Mouse (Mus musculus) hindbrain, embryonic 14.5 days (tissue): ENCODE data around the gene Lingo3. TPM values are rescaled to one million over a fixed set of nuclear protein-coding genes. Genes with fewer than 3 reads are reported as not detected.
A peak's percentile ranks its signal among the peaks of the same experiment; 100 is the strongest.

Experiments
- ATAC-seq: fragments of 200-750 bp; cut with Nextera tagmentation; 2 replicates; pipeline ENCODE4 v1.8.0; 2017; ENCODE audit warnings: moderate number of reproducible peaks, mild to moderate bottlenecking, moderate TSS enrichment, moderate library complexity; ENCODE audit not compliant: low FRiP score
- DNase-seq: peaks from one replicate; pipeline ENCODE4 v3.0.0-alpha.2; 2015; ENCODE audit warnings: low spot score
- H3K27ac ChIP-seq: fragments of 300-500 bp; sonication (generic); 2 replicates; pipeline ENCODE4 v1.5.1; 2014; ENCODE audit warnings: mild to moderate bottlenecking, moderate library complexity
- H3K27me3 ChIP-seq: fragments of 300-500 bp; sonication (generic); 2 replicates; pipeline ENCODE4 v1.6.1; 2014; ENCODE audit warnings: mild to moderate bottlenecking, low read length, mixed read lengths; ENCODE audit not compliant: control insufficient read depth, insufficient read depth
- H3K36me3 ChIP-seq: fragments of 300-500 bp; sonication (generic); replicated peaks from 2 replicates; pipeline ENCODE4 v1.6.1; 2014; ENCODE audit not compliant: control insufficient read depth, insufficient read depth
- H3K4me1 ChIP-seq: fragments of 300-500 bp; sonication (generic); replicated peaks from 2 replicates; pipeline ENCODE4 v1.6.1; 2014; ENCODE audit warnings: antibody characterized with exemption, low read length, mixed read lengths; ENCODE audit not compliant: control insufficient read depth, insufficient read depth
- H3K4me2 ChIP-seq: fragments of 300-500 bp; sonication (generic); replicated peaks from 2 replicates; pipeline ENCODE4 v1.6.1; 2014; ENCODE audit warnings: mild to moderate bottlenecking, moderate library complexity
- H3K4me3 ChIP-seq: fragments of 300-500 bp; sonication (generic); replicated peaks from 2 replicates; pipeline ENCODE4 v1.5.1; 2014; ENCODE audit warnings: mild to moderate bottlenecking, low read length
- H3K9ac ChIP-seq: fragments of 300-500 bp; sonication (generic); 2 replicates; pipeline ENCODE4 v1.6.1; 2014
- H3K9me3 ChIP-seq: fragments of 300-500 bp; sonication (generic); 2 replicates; pipeline ENCODE4 v1.6.1; 2016; ENCODE audit warnings: low read length; ENCODE audit not compliant: control insufficient read depth
- WGBS: fragments of 180-500 bp; shearing (Covaris S2); extraction: QIAGEN DNeasy Blood & Tissue Kit; methylation state at CpG from one replicate; pipeline ENCODE4 v1.1.7; 2014; 5-methylcytosine and 5-hydroxymethylcytosine counted together
- polyA plus RNA-seq: library from polyadenylated mRNA; unstranded; fragments of >200 nt; fragmentation: Nextera tagmentation; extraction: Ambion mirVana; gene quantifications from 2 replicates; pipeline ENCODE4 v1.2.1, GENCODE M21; 2014

Lingo3 gene
- polyA plus RNA-seq, result 9.9 and 14.3 TPM in 2 replicates

DNA sequence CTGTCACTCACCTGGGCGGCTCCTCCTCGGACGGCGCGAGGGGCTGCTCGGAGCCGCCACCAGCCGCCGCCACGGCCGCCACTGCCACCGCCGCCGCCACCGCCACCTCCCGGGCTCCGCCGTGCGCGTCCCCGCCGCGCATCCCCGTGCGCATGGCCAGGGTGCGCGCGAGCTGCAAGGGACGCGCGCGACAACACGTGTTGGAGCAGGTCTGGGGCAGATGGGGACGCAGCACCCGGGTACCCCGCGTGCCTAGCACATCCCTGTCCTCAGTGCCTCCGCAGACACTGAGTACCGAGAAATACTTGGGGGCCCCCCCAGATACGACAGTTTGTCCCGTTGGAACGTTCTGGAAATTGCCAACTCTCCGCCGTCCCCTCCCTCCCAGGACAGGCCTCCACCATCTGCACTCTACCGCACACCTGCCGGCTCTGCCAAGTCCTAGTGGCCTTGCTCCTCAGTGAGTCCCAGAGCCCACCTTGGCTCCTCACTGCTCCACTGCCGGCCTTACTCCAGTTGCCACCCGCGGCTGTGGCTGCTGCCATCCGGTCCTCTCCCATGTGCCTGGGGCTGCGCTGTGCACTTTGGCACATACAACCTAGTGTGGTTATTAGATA, at the start of gene Lingo3:
Lingo3 (minus strand) TSS at position 109 of the 617 bp plus-strand sequence.
- Histone ChIP-seq H3K36me3 (no peaks in the 10 kb centered on the region), H3K9me3 (no peaks in the 10 kb centered on the region), H3K9ac (peak within 1 kb of the TSS; percentile 75), H3K27me3 (peaks cover 33% of the 10 kb centered on the region), H3K27ac (no peak within 1 kb of the TSS), H3K4me3 (peak within 1 kb of the TSS; percentile 56), H3K4me2 (peak within 1 kb of the TSS; percentile 88), H3K4me1 (peaks cover 5% of the 10 kb centered on the region; the same call in 1 of the 2 replicates)
- ATAC-seq, result peak; percentile 44; the same call in 1 of the 2 replicates
- WGBS, result 4% methylated on average over 36 of the region's 51 CpGs
- DNase-seq, result peak; percentile 70

DNA sequence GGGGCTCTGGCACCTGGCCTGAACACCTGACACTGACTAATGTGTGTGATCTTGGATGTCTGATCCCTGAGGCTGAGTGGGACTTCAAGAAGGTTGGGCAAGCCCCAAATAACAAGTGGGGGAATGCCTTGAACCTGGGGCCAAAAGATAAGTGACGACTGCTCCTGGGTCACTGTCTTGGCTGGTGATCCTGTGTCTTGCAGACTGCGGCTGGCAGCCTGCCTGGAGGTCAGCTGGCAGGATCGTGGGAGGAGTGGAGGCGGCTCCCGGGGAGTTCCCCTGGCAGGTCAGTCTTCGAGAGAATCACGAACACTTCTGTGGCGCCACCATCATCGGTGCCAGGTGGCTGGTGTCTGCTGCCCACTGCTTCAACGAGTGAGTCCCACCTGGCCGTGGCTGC, 43.3 kb upstream of the Lingo3 start:
- H3K4me1 ChIP-seq, result no peaks in the 10 kb centered on the region
- H3K9ac ChIP-seq, result no peak overlapping the region
- DNase-seq (no peak), ATAC-seq (no peak)
- WGBS, result 64% methylated on average over 11 of the region's 11 CpGs
- no peaks in the 10 kb centered on the region for H3K27me3 ChIP-seq
- no peaks in the 10 kb centered on the region for H3K36me3 ChIP-seq
- H3K9me3 ChIP-seq, result no peaks in the 10 kb centered on the region
- no peak overlapping the region for H3K4me3 ChIP-seq
- no peak overlapping the region for H3K27ac ChIP-seq
- no peak overlapping the region for H3K4me2 ChIP-seq

DNA sequence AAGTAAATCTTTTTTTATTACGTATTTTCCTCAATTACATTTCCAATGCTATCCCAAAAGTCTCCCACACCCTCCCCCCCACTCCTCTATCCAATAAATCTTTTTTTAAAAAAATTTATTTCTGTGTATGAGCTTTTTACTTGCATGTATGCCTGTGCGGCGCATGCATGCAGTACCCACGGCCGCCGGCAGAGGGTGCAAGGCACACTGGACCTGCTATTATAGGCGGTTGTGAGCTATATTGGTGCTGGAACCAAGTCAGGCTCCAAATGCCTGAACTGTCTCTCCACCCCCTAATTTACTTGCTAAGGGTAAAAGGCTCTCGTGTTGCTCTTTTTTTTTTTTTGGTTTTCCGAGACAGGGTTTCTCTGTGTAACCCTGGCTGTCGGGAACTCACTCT, 37.5 kb upstream of the Lingo3 start:
- no peaks in the 10 kb centered on the region for H3K36me3 ChIP-seq
- no peak for ATAC-seq
- peak; percentile 58 for DNase-seq
- 19% methylated on average over 10 of the region's 10 CpGs for WGBS
- no peak overlapping the region for H3K4me2 ChIP-seq
- H3K27ac ChIP-seq, result no peak overlapping the region
- H3K27me3 ChIP-seq, result no peaks in the 10 kb centered on the region
- no peak overlapping the region for H3K9ac ChIP-seq
- no peaks in the 10 kb centered on the region for H3K9me3 ChIP-seq
- no peaks in the 10 kb centered on the region for H3K4me1 ChIP-seq
- no peak overlapping the region for H3K4me3 ChIP-seq

DNA sequence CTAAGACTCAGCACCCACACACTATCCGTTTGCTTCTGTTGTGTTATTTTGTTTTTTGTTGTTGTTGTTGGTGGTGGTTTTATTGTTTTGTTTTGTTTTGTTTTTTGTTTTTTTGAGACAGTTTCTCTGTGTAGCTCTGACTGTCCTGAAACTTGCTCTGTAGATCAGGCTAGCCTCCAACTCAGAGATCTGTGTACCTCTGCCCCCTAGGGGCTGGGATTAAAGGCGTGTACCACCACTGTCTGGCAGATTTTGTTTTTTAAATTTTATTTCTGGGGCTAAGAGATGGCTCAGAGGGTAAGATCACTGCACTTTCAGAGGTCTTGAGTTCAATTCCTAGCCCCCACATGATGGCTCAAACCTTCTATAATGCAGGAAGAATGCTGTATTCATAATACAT, 37.1 kb upstream of the Lingo3 start:
- Histone ChIP-seq H3K4me2 (no peak overlapping the region), H3K27ac (no peak overlapping the region), H3K27me3 (no peaks in the 10 kb centered on the region), H3K9me3 (no peaks in the 10 kb centered on the region), H3K4me3 (no peak overlapping the region), H3K4me1 (no peaks in the 10 kb centered on the region), H3K36me3 (no peaks in the 10 kb centered on the region), H3K9ac (no peak overlapping the region)
- 79% methylated on average over 2 of the region's 2 CpGs for WGBS
- no peak for DNase-seq
- ATAC-seq, result no peak

DNA sequence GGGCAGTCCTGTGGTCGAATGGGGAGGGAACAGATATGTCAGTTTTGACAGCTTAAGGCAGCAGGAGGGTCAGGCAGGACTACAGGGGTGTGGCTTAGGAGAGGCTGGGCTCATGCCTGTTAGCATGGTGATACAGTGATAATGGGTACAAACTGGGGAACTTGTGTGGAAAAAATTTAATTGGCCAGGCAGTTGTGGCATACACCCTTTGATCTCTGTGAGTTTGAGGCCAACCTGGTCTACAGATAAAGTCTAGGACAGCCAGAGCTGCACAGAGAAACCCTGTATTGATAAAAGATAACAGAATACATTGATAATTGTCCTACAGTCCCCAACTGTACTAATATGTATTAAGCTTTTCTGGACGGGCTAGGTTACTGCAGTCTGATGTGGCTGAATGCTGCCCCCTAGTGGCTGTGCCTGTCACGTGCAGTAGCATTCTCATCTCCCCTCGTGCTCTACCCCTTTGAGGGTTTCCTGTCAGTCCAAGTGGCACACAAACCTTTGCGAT, 36.3 kb upstream of the Lingo3 start:
- no peaks in the 10 kb centered on the region for H3K4me1 ChIP-seq
- no peaks in the 10 kb centered on the region for H3K9me3 ChIP-seq
- DNase-seq (peak; percentile 69), ATAC-seq (no peak)
- H3K27me3 ChIP-seq, result no peaks in the 10 kb centered on the region
- no peaks in the 10 kb centered on the region for H3K36me3 ChIP-seq
- no peak overlapping the region for H3K4me2 ChIP-seq
- 22% methylated on average over 5 of the region's 5 CpGs for WGBS
- H3K27ac ChIP-seq, result no peak overlapping the region
- H3K9ac ChIP-seq, result no peak overlapping the region
- H3K4me3 ChIP-seq, result no peak overlapping the region

DNA sequence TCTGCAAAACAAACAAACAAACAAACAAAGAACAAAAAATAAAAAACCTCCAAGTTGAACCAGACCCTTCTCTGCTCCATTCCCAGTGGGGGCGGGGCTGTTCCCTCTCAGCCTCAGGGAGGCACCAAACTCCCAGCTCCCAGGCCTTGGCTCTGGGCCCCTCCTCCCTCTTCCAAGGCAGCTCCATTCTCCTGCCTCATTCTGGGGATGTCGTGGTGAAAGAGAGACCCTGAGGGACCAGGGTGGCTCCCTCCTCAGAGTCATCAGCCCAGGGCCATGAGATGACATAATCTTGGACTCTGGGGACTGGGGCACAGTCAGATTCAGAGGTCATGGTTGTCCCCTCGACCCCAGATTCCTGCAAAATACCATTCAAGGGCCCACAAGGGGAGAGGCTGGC, 32.8 kb upstream of the Lingo3 start:
- no peaks in the 10 kb centered on the region for H3K4me1 ChIP-seq
- H3K27me3 ChIP-seq, result no peaks in the 10 kb centered on the region
- DNase-seq (no peak), ATAC-seq (no peak)
- no peak overlapping the region for H3K27ac ChIP-seq
- no peak overlapping the region for H3K4me3 ChIP-seq
- H3K9me3 ChIP-seq, result no peaks in the 10 kb centered on the region
- H3K36me3 ChIP-seq, result no peaks in the 10 kb centered on the region
- H3K9ac ChIP-seq, result no peak overlapping the region
- no peak overlapping the region for H3K4me2 ChIP-seq
- 11% methylated on average over 3 of the region's 3 CpGs for WGBS

DNA sequence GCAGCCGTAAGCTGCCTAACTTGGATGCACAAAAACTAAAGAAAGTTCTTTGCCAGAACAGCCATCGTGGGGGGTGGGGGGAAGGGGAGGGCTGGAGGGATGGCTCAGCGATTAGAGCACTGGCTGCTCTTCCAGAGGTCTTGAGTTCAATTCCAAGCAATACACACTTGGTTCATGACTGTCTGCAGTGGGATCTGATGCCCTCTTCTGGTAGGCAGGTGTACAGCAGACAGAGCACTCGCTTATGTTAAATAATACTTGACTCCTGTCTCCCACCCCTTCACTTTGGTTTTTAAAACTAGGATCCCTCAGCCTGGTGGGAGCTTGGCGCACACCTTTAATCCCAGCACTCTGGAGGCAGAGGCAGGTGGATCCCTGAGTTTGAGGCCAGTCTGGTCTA, 32.2 kb upstream of the Lingo3 start:
- ATAC-seq, result no peak
- Histone ChIP-seq H3K36me3 (no peaks in the 10 kb centered on the region), H3K4me3 (no peak overlapping the region), H3K27ac (no peak overlapping the region), H3K4me1 (no peaks in the 10 kb centered on the region), H3K9me3 (no peaks in the 10 kb centered on the region), H3K9ac (no peak overlapping the region), H3K4me2 (no peak overlapping the region), H3K27me3 (no peaks in the 10 kb centered on the region)
- WGBS, result 25% methylated on average over 5 of the region's 5 CpGs
- DNase-seq, result peak; percentile 59

DNA sequence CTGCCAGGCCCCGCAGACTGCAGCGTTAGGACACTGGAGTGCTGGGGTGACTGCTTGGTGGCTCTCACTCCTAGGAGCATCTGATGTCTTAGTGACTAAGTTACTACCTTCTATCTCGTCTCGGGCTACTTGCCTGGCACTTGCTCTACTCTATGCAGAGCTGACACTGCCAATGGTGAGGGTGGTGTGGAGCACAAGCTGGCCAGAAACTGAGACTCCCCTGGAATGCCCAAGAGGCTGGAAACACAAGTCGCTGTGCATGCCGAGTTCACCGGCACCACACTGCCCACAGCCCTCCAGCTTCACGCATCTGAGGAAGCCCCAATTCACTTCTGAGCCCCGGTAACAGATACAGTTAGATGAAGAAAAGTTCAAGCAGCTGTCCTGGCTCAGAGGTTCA, 30.2 kb upstream of the Lingo3 start:
- Histone ChIP-seq H3K4me1 (no peaks in the 10 kb centered on the region), H3K9me3 (no peaks in the 10 kb centered on the region), H3K27ac (no peak overlapping the region), H3K4me3 (no peak overlapping the region), H3K4me2 (no peak overlapping the region), H3K27me3 (no peaks in the 10 kb centered on the region), H3K36me3 (no peaks in the 10 kb centered on the region), H3K9ac (no peak overlapping the region)
- DNase-seq (no peak), ATAC-seq (no peak)
- 71% methylated on average over 9 of the region's 9 CpGs for WGBS

DNA sequence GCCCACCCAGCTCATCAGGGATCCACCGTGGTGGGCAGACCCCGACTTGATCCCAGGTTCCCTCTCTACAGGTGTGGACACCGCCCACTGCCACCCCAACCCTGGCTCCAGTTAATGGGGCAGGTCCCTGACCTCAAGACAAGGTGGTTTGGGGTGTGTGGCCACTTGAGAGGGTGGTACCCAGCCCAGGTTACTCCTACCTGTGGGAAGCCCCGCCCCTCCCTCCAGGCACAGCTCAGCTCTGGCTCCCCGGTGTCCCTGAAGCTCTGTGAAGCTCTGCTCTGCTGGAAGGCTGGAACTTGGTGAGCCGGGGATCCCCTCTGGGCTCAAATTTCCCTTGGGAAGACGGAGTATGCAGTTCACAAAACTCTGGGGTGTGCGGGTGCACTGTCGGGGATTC, 27.7 kb upstream of the Lingo3 start, which contains the start of gene Tmprss9:
Tmprss9 (plus strand) TSS at position 268 of the 400 bp plus-strand sequence.
- WGBS, result 35% methylated on average over 9 of the region's 9 CpGs
- H3K9me3 ChIP-seq, result no peaks in the 10 kb centered on the region
- H3K4me2 ChIP-seq, result no peak within 1 kb of the TSS
- H3K4me3 ChIP-seq, result no peak within 1 kb of the TSS
- DNase-seq (no peak), ATAC-seq (peak; percentile 7; the same call in 1 of the 2 replicates)
- H3K27ac ChIP-seq, result no peak within 1 kb of the TSS
- H3K9ac ChIP-seq, result no peak within 1 kb of the TSS
- no peaks in the 10 kb centered on the region for H3K27me3 ChIP-seq
- H3K36me3 ChIP-seq, result peaks cover 19% of the 10 kb centered on the region
- H3K4me1 ChIP-seq, result no peaks in the 10 kb centered on the region
